Mouse (Mus musculus): ENCODE data around the gene Rad9a. TPM values are rescaled to one million over a fixed set of nuclear protein-coding genes. Genes with fewer than 3 reads are reported as not detected.

The Rad9a gene
- total RNA-seq, 2 experiments from 2014 or later: 21.4 to 36.7 TPM

DNA sequence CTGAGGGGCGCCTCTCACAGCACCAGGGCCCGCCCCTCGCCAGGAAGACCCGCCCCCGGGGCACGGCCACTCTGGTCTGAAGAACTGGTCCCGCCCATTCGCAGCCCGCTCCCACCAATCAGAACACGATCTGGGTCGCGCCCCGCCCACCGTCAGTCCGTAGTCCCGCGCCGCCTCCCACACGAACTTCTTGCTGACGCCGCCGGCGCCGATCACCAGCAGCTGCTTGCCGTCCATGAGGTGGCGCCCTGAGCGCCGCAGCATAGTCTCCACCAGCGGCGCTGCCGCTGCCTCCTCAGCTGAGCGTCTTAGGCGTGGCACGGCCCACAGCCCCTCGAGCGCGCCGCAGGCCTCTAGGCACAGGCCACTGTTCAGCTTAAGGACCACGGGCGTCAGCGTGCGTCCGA is 32.1 kb downstream of the Rad9a start:
- peak; percentile 97 for ATAC-seq (ENCODE audit: poor library complexity, severe bottlenecking)

- ATAC-seq (ENCODE audit: poor library complexity, severe bottlenecking): no peak
Observed at GRCm38 (mm10) chr19:4166678-4167476, 34.6 kb downstream of the Rad9a start.

DNA sequence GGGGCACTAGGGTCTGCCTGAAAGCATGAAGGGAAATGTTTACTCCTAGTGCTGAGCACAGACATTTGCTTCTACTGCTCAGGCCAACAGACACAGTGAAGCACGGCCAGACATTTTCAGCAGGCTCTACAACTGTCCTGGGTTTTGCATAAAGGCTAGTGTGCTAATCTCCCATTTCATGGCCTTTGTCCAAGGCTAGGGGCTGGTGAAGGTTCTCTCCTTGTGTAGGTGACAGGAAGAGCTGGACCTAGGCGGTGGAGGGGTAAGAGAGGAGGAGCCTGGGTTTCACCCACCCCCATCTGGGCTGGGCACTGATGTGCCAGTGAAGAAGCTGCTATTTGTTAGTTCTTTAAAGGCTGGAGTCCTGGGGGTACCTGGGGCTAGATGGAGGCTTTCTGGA is 36.7 kb downstream of the Rad9a start:
- ATAC-seq (ENCODE audit: poor library complexity, severe bottlenecking): no peak

GRCm38 (mm10) chr19:4164100-4164499 is 37.4 kb downstream of the Rad9a start:
- no peak for ATAC-seq (ENCODE audit: poor library complexity, severe bottlenecking)

GRCm38 (mm10) chr19:4163543-4163887 is 37.9 kb downstream of the Rad9a start:
- ATAC-seq (ENCODE audit: poor library complexity, severe bottlenecking): no peak

DNA sequence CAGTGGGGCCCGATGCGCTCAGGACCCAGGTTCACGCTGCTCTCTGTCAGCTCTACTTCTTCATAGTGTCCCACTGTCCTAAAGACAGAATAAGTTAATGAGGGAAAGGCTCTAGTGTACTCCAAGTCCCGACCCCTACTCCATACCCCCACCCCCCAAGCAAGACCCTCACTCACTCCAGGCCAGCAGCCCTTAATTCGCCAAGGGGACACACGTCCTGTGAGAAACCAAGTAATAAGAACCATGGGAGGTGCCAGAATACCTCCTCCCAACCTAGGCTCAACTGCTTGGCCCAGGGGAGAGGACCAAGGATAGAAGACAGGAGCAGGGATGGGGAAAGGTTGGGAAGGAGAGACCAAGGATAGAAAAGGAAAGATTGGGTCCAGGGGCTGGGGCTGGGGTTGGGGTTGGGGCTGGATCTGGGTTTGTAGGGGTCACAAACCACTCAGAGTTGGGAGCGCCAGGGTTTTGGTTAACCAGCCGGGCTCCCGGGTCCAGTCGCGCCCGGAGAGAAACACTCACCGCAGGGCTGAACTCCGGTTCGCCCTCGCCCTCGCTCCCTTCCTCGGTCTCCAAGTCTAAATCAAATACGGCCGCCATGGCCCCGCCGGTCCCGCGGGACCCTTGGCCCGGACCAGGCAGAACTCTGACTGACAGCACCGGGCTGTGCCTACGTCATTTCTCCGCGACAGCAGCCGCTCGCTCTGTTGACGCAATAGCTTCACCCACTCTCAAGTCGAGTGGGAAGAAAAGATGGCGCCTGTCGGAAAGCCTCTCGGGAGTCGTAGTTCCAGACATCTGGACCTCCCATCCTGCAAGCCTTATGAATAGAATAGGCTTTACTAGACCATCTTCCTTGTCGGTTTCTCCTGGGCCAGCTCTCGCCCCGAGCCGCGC is 38.6 kb downstream of the Rad9a start, which contains the start of gene Rps6kb2:
Rps6kb2 (minus strand) TSS at position 709 of the 897 bp plus-strand sequence.
- peak; percentile 99 for ATAC-seq (ENCODE audit: poor library complexity, severe bottlenecking)

- ATAC-seq (ENCODE audit: poor library complexity, severe bottlenecking): no peak
Observed at GRCm38 (mm10) chr19:4159049-4159448, 42.4 kb downstream of the Rad9a start.

DNA sequence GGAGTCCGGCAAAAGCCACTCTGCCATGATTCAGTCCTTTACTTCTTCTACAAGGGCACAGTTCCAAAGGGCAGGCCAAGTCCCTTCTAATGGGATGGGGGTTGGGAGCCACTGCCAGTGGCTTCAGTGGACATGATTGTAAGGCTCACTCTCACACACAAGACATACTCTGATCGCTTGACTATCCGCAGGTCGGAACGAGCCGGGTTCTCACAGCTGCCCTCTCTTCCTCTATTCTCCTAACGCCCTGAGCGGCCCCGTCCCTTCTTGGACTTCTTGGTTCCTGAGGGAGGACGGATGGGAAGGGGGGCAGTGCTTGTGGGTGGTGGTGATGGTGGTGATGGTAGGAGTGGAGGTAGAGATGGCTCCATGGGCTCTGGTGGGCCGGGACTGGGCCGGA is 44.7 kb downstream of the Rad9a start:
- ATAC-seq (ENCODE audit: poor library complexity, severe bottlenecking): no peak

GRCm38 (mm10) chr19:4156073-4156579 is 45.3 kb downstream of the Rad9a start:
- no peak for ATAC-seq (ENCODE audit: poor library complexity, severe bottlenecking)

- 0 out of 2 replicates have a peak, but pooled peaks have one; percentile 10 for ATAC-seq (ENCODE audit: poor library complexity, severe bottlenecking)
Observed at GRCm38 (mm10) chr19:4155223-4156072, 46.0 kb downstream of the Rad9a start.

- ATAC-seq (ENCODE audit: poor library complexity, severe bottlenecking): peak; percentile 65
Observed at GRCm38 (mm10) chr19:4154437-4155222, 46.8 kb downstream of the Rad9a start.

DNA sequence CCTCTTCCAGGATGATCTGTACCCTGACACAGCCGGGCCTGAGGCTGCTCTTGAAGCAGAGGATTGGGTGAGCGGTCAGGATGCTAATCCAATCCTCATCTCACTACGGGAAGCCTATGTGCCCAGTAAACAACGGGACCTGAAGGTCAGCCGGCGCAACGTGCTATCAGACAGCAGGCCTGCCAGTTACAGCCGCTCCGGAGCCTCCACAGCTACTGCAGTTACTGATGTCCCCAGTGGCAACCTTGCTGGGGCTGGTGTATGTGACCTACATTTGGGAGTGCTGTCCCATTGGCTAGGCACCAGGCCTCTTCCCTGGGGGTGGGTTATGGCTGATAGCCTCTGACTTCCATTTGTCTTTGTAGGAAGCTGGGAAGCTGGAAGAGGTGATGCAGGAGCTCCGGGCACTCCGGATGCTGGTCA is 48.2 kb downstream of the Rad9a start, which contains the start of gene Ptprcap:
Ptprcap (plus strand) TSS at position 373 of the 423 bp plus-strand sequence.
- ATAC-seq (ENCODE audit: poor library complexity, severe bottlenecking): no peak

DNA sequence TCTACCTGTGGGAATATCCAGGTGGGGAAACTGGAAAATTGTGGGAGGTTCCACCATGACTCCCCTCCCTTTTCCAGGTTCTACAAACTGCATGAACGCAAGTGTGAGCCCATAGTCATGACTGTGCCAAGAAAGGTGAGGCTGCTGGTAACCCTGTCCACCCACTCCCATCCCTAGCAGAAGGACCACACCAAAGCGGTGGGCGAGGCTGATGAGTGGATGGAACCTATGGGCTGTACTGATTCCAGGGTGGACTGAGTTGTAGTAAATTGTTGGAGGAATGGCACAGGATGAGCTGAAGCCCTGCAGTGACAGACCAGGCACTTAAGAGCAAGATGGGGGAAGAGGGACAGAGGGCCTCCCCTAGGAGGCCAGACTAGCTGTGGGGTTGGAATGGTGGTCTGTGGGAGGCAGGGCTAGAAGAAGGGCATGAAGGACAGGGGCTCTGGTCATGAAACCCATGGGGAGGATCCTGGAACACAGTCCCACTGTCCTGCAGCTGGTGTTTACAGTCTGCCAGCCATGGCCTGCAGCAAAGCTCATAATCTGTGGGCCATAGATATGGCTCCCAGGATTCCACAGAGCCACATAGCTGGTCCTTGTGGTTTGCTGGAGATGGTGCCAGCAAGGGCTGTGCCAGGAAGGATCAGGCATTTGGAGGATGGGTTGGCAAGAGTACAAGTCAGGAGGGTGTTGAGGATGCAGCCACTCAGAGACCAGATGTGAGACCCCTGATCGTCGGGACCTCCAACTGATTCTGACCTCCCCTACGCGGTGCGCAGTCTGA is 48.8 kb downstream of the Rad9a start:
- ATAC-seq (ENCODE audit: poor library complexity, severe bottlenecking): no peak

GRCm38 (mm10) chr19:4151898-4152297 is 49.6 kb downstream of the Rad9a start:
- ATAC-seq (ENCODE audit: poor library complexity, severe bottlenecking): no peak

GRCm38 (mm10) chr19:4151488-4151860 is 50.0 kb downstream of the Rad9a start:
- ATAC-seq (ENCODE audit: poor library complexity, severe bottlenecking): no peak

DNA sequence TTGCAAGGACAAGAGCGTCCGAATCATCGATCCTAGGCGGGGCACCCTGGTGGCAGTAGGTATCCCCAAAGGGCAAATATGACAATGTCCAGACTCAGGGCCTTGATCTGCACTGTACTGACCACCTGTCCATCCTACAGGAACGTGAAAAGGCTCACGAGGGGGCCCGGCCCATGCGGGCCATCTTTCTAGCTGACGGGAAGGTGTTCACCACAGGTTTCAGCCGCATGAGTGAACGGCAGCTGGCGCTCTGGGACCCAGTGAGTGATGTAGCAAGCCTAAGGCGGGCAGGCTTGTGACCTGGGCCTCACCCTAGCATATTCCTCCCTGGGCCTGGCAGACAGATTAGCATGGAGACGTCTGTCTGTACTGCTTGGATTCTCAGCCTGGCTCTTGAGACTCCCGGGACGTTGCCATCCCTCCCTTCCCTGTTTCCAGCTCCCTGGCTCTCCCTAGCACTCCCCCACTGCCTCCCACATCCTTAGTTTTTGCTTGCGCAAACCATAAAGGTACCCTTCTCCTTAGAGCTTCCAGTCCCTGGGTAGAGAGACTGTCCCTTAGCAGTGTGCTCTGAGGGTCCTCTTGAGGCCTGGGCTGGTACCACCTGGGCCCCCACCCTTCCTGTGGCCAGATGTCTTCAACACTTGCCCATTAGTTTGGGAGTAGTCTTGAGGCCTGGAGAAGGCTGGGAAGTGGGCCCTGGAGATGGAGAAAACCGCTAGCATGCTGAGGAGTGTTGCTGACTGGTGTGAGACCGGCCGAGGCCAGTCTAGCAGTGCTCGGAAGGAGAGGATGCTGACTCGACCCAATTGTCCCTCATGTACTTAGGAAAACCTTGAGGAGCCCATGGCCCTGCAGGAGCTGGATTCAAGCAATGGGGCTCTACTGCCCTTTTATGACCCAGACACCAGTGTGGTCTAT is 50.6 kb downstream of the Rad9a start:
- ATAC-seq (ENCODE audit: poor library complexity, severe bottlenecking): no peak

DNA sequence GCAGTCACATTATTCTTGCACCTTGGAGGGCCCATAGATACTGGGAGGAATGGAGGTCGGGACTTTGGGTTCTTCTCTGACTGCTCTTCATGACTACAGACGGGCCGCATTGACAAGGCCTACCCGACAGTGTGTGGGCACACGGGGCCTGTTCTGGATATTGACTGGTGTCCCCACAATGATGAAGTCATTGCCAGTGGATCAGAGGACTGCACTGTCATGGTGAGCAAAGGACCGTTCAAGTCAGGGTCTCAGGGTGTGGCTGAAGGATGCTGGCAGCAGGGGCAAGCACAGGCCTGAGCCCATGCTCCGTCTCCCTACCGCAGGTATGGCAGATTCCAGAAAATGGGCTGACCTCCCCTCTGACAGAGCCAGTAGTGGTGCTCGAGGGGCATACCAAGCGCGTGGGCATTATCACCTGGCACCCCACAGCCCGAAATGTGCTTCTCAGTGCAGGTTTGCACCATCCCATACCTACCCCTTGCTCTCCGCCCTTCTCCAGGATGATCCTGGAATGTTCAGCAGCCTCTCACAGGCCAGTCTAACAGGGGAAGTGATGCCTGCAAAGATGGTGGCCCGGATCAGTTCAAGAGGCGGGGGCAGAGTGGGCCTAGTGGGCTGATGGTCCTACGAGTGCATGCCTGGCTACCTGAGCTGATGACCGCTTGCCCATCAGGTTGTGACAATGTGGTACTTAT is 51.5 kb downstream of the Rad9a start:
- ATAC-seq (ENCODE audit: poor library complexity, severe bottlenecking): no peak
